Mouse (Mus musculus): Measurements from ENCODE around the gene Metrn.

Metrn gene

GRCm38 (mm10) chr17:25796951-25797369 is at the start of gene Metrn:
TSS of gene Metrn (minus strand) at chr17:25797136.
- peak; percentile 56 for DNase-seq (ENCODE audit: low read depth, low spot score)

GRCm38 (mm10) chr17:25844396-25844901 is 47.5 kb upstream of the Metrn start, which contains the start of gene Rhot2:
TSS of gene Rhot2 (minus strand) at chr17:25844851.
- DNase-seq (ENCODE audit: low read depth, low spot score), result peak; percentile 85

GRCm38 (mm10) chr17:25843636-25844395 is 46.9 kb upstream of the Metrn start:
- DNase-seq (ENCODE audit: low read depth, low spot score), result no peak

GRCm38 (mm10) chr17:25843122-25843521 is 46.2 kb upstream of the Metrn start:
- no peak for DNase-seq (ENCODE audit: low read depth, low spot score)

- no peak for DNase-seq (ENCODE audit: low read depth, low spot score)
Measured at GRCm38 (mm10) chr17:25842509-25842908, 45.6 kb upstream of the Metrn start.

GRCm38 (mm10) chr17:25841117-25841880 is 44.4 kb upstream of the Metrn start, which contains the start of gene Gm20683:
TSS of gene Gm20683 (minus strand) at chr17:25841763.
- DNase-seq (ENCODE audit: low read depth, low spot score), result no peak

GRCm38 (mm10) chr17:25840519-25840918 is 43.6 kb upstream of the Metrn start:
- DNase-seq (ENCODE audit: low read depth, low spot score), result no peak

- DNase-seq (ENCODE audit: low read depth, low spot score), result no peak
Measured at GRCm38 (mm10) chr17:25839455-25840235, 42.7 kb upstream of the Metrn start.

GRCm38 (mm10) chr17:25838904-25839303 is 42.0 kb upstream of the Metrn start:
- no peak for DNase-seq (ENCODE audit: low read depth, low spot score)

- DNase-seq (ENCODE audit: low read depth, low spot score), result no peak
Measured at GRCm38 (mm10) chr17:25837533-25837932, 40.6 kb upstream of the Metrn start.

GRCm38 (mm10) chr17:25837076-25837410 is 40.1 kb upstream of the Metrn start, which contains the start of gene Rhbdl1:
TSS of gene Rhbdl1 (minus strand) at chr17:25837295.
- no peak for DNase-seq (ENCODE audit: low read depth, low spot score)

GRCm38 (mm10) chr17:25836397-25837075 is 39.6 kb upstream of the Metrn start:
- no peak for DNase-seq (ENCODE audit: low read depth, low spot score)

GRCm38 (mm10) chr17:25835816-25836215 is 38.9 kb upstream of the Metrn start:
- DNase-seq (ENCODE audit: low read depth, low spot score), result no peak

GRCm38 (mm10) chr17:25835301-25835700 is 38.4 kb upstream of the Metrn start:
- DNase-seq (ENCODE audit: low read depth, low spot score), result no peak

- DNase-seq (ENCODE audit: low read depth, low spot score), result no peak
Measured at GRCm38 (mm10) chr17:25834595-25835222, 37.8 kb upstream of the Metrn start.

GRCm38 (mm10) chr17:25833961-25834594 is 37.1 kb upstream of the Metrn start:
- no peak for DNase-seq (ENCODE audit: low read depth, low spot score)

GRCm38 (mm10) chr17:25833291-25833663 is 36.3 kb upstream of the Metrn start, which contains the start of gene Stub1:
TSS of gene Stub1 (minus strand) at chr17:25833404.
- peak; percentile 57 for DNase-seq (ENCODE audit: low read depth, low spot score)

- peak; percentile 98 for DNase-seq (ENCODE audit: low read depth, low spot score)
Measured at GRCm38 (mm10) chr17:25832436-25833290, 35.7 kb upstream of the Metrn start.
